Mouse (Mus musculus): ENCODE data around the gene Vps53. TPM values are rescaled to one million over a fixed set of nuclear protein-coding genes. Genes with fewer than 3 reads are reported as not detected.
A peak's percentile ranks its signal among the peaks of the same experiment; 100 is the strongest.

Vps53 gene
- polyA plus RNA-seq, 1 experiment: 41.2 TPM

- peak overlapping the region; percentile 20 for H3K4me2 ChIP-seq (ENCODE audit: low read depth)
- H3K4me3 ChIP-seq: no peak overlapping the region
- H3K79me2 ChIP-seq (ENCODE audit: control insufficient read depth, insufficient read depth): no peaks in the 10 kb centered on the region
- no peak for TF ChIP-seq SRF (IDR thresholded peaks at IDR 0.05; ENCODE audit: control insufficient read depth, insufficient read length, low read depth)
- peak; percentile 36 for TF ChIP-seq USF1 (IDR thresholded peaks at IDR 0.05; ENCODE audit: low read depth)
- TF ChIP-seq REST (IDR thresholded peaks at IDR 0.05; ENCODE audit: insufficient read depth, insufficient read length): no peak
- H3K27me3 ChIP-seq (ENCODE audit: control insufficient read depth, insufficient read depth, insufficient read length): no peaks in the 10 kb centered on the region
- H3ac ChIP-seq (ENCODE audit: control insufficient read depth, insufficient read length): no peak overlapping the region
- H3K36me3 ChIP-seq (ENCODE audit: control insufficient read depth, insufficient read depth): peaks cover 5% of the 10 kb centered on the region
Observed at GRCm38 (mm10) chr11:76160251-76160650, 19.2 kb downstream of the Vps53 start.

- TF ChIP-seq POLR2A (IDR thresholded peaks at IDR 0.05; ENCODE audit: insufficient read length, low read depth): no peak
- no peak for TF ChIP-seq MYOD1 (IDR thresholded peaks at IDR 0.05; ENCODE audit: control insufficient read depth in 1 of 3, insufficient read length in 2 of 3, low read depth in 2 of 3)
- no peak for TF ChIP-seq MYOG (IDR thresholded peaks at IDR 0.05; ENCODE audit: control insufficient read depth in 1 of 3, insufficient read depth in 1 of 3, insufficient read length in 2 of 3, low read depth in 2 of 3)
- no peak for TF ChIP-seq TCF12 (IDR thresholded peaks at IDR 0.05; ENCODE audit: insufficient read depth, poor library complexity, severe bottlenecking)
- no peak for TF ChIP-seq E2F4 (IDR thresholded peaks at IDR 0.05; ENCODE audit: insufficient read depth)
- TF ChIP-seq POLR2AphosphoS2 (IDR thresholded peaks at IDR 0.05; ENCODE audit: insufficient read length, low read depth): no peak
- no peak for TF ChIP-seq CEBPB (IDR thresholded peaks at IDR 0.05; ENCODE audit: insufficient read depth, poor library complexity, severe bottlenecking)
- no peak for TF ChIP-seq MAX (IDR thresholded peaks at IDR 0.05; ENCODE audit: low read depth)
- no peak for TF ChIP-seq TCF3 (IDR thresholded peaks at IDR 0.05; ENCODE audit: insufficient read length, low read depth)
- no peak for TF ChIP-seq SRF (IDR thresholded peaks at IDR 0.05; ENCODE audit: control insufficient read depth, insufficient read length, low read depth)
- no peak for TF ChIP-seq USF1 (IDR thresholded peaks at IDR 0.05; ENCODE audit: low read depth)
- H3ac ChIP-seq (ENCODE audit: control insufficient read depth, insufficient read length): no peak overlapping the region
- no peaks in the 10 kb centered on the region for H3K79me2 ChIP-seq (ENCODE audit: control insufficient read depth, insufficient read depth)
- H3K27me3 ChIP-seq (ENCODE audit: control insufficient read depth, insufficient read depth, insufficient read length): no peaks in the 10 kb centered on the region
- H3K36me3 ChIP-seq (ENCODE audit: control insufficient read depth, insufficient read depth): peaks cover 3% of the 10 kb centered on the region
- H3K4me2 ChIP-seq (ENCODE audit: low read depth): no peak overlapping the region
- no peak overlapping the region for H3K4me3 ChIP-seq
Observed at GRCm38 (mm10) chr11:76158375-76158774, 21.1 kb downstream of the Vps53 start.

- Histone ChIP-seq H3K36me3 (ENCODE audit: control insufficient read depth, insufficient read depth) (no peaks in the 10 kb centered on the region), H3K27me3 (ENCODE audit: control insufficient read depth, insufficient read depth, insufficient read length) (no peaks in the 10 kb centered on the region), H3ac (ENCODE audit: control insufficient read depth, insufficient read length) (no peak overlapping the region), H3K4me3 (no peak overlapping the region), H3K79me2 (ENCODE audit: control insufficient read depth, insufficient read depth) (no peaks in the 10 kb centered on the region), H3K4me2 (ENCODE audit: low read depth) (no peak overlapping the region)
- no peak for TF ChIP-seq MAX (IDR thresholded peaks at IDR 0.05; ENCODE audit: low read depth)
- TF ChIP-seq SRF (IDR thresholded peaks at IDR 0.05; ENCODE audit: control insufficient read depth, insufficient read length, low read depth): no peak
- TF ChIP-seq MYOD1 (IDR thresholded peaks at IDR 0.05; ENCODE audit: control insufficient read depth in 1 of 3, insufficient read length in 2 of 3, low read depth in 2 of 3): peak in 2 of 3 experiments; percentile 68 to 70
- TF ChIP-seq MYOG (IDR thresholded peaks at IDR 0.05; ENCODE audit: control insufficient read depth in 1 of 3, insufficient read depth in 1 of 3, insufficient read length in 2 of 3, low read depth in 2 of 3): peak in 1 of 3 experiments; percentile 7
- TF ChIP-seq TCF12 (IDR thresholded peaks at IDR 0.05; ENCODE audit: insufficient read depth, poor library complexity, severe bottlenecking): no peak
Observed at GRCm38 (mm10) chr11:76154861-76155260, 24.6 kb downstream of the Vps53 start.

GRCm38 (mm10) chr11:76154200-76154599, 25.2 kb downstream of the Vps53 start:
- no peaks in the 10 kb centered on the region for H3K79me2 ChIP-seq (ENCODE audit: control insufficient read depth, insufficient read depth)
- H3K4me3 ChIP-seq: no peak overlapping the region
- no peaks in the 10 kb centered on the region for H3K27me3 ChIP-seq (ENCODE audit: control insufficient read depth, insufficient read depth, insufficient read length)
- TF ChIP-seq REST (IDR thresholded peaks at IDR 0.05; ENCODE audit: insufficient read depth, insufficient read length) (no peak), USF1 (IDR thresholded peaks at IDR 0.05; ENCODE audit: low read depth) (no peak), TCF3 (IDR thresholded peaks at IDR 0.05; ENCODE audit: insufficient read length, low read depth) (no peak), CEBPB (IDR thresholded peaks at IDR 0.05; ENCODE audit: insufficient read depth, poor library complexity, severe bottlenecking) (no peak), POLR2AphosphoS2 (IDR thresholded peaks at IDR 0.05; ENCODE audit: insufficient read length, low read depth) (no peak), MYOD1 (IDR thresholded peaks at IDR 0.05; ENCODE audit: control insufficient read depth in 1 of 3, insufficient read length in 2 of 3, low read depth in 2 of 3) (no peak), MYOG (IDR thresholded peaks at IDR 0.05; ENCODE audit: control insufficient read depth in 1 of 3, insufficient read depth in 1 of 3, insufficient read length in 2 of 3, low read depth in 2 of 3) (no peak), POLR2A (IDR thresholded peaks at IDR 0.05; ENCODE audit: insufficient read length, low read depth) (no peak), TCF12 (IDR thresholded peaks at IDR 0.05; ENCODE audit: insufficient read depth, poor library complexity, severe bottlenecking) (no peak), SRF (IDR thresholded peaks at IDR 0.05; ENCODE audit: control insufficient read depth, insufficient read length, low read depth) (no peak), E2F4 (IDR thresholded peaks at IDR 0.05; ENCODE audit: insufficient read depth) (no peak), MAX (IDR thresholded peaks at IDR 0.05; ENCODE audit: low read depth) (no peak)
- H3K36me3 ChIP-seq (ENCODE audit: control insufficient read depth, insufficient read depth): no peaks in the 10 kb centered on the region
- no peak overlapping the region for H3K4me2 ChIP-seq (ENCODE audit: low read depth)
- H3ac ChIP-seq (ENCODE audit: control insufficient read depth, insufficient read length): no peak overlapping the region

GRCm38 (mm10) chr11:76153236-76153951, 26.1 kb downstream of the Vps53 start:
- TF ChIP-seq POLR2A (IDR thresholded peaks at IDR 0.05; ENCODE audit: insufficient read length, low read depth) (no peak), TCF3 (IDR thresholded peaks at IDR 0.05; ENCODE audit: insufficient read length, low read depth) (no peak), USF1 (IDR thresholded peaks at IDR 0.05; ENCODE audit: low read depth) (no peak), REST (IDR thresholded peaks at IDR 0.05; ENCODE audit: insufficient read depth, insufficient read length) (no peak), MYOG (IDR thresholded peaks at IDR 0.05; ENCODE audit: control insufficient read depth in 1 of 3, insufficient read depth in 1 of 3, insufficient read length in 2 of 3, low read depth in 2 of 3) (no peak), MAX (IDR thresholded peaks at IDR 0.05; ENCODE audit: low read depth) (no peak), POLR2AphosphoS2 (IDR thresholded peaks at IDR 0.05; ENCODE audit: insufficient read length, low read depth) (no peak), TCF12 (IDR thresholded peaks at IDR 0.05; ENCODE audit: insufficient read depth, poor library complexity, severe bottlenecking) (no peak), SRF (IDR thresholded peaks at IDR 0.05; ENCODE audit: control insufficient read depth, insufficient read length, low read depth) (no peak), CEBPB (IDR thresholded peaks at IDR 0.05; ENCODE audit: insufficient read depth, poor library complexity, severe bottlenecking) (no peak), E2F4 (IDR thresholded peaks at IDR 0.05; ENCODE audit: insufficient read depth) (no peak), MYOD1 (IDR thresholded peaks at IDR 0.05; ENCODE audit: control insufficient read depth in 1 of 3, insufficient read length in 2 of 3, low read depth in 2 of 3) (no peak)
- no peaks in the 10 kb centered on the region for H3K36me3 ChIP-seq (ENCODE audit: control insufficient read depth, insufficient read depth)
- H3K4me2 ChIP-seq (ENCODE audit: low read depth): no peak overlapping the region
- H3K27me3 ChIP-seq (ENCODE audit: control insufficient read depth, insufficient read depth, insufficient read length): no peaks in the 10 kb centered on the region
- H3K79me2 ChIP-seq (ENCODE audit: control insufficient read depth, insufficient read depth): no peaks in the 10 kb centered on the region
- no peak overlapping the region for H3K4me3 ChIP-seq
- H3ac ChIP-seq (ENCODE audit: control insufficient read depth, insufficient read length): no peak overlapping the region
